Mouse (Mus musculus) kidney, postnatal 0 days (tissue): ENCODE data around the gene Lrfn2. TPM values are rescaled to one million over a fixed set of nuclear protein-coding genes. Genes with fewer than 3 reads are reported as not detected.

Experiments
- ATAC-seq: fragments of 200-750 bp; cut with Nextera tagmentation; replicated peaks from 2 replicates; pipeline ENCODE4 v1.8.0; 2017; ENCODE audit warnings: low read depth, moderate number of reproducible peaks, moderate TSS enrichment, moderate library complexity; ENCODE audit not compliant: low FRiP score
- DNase-seq: peaks from one replicate; pipeline ENCODE4 v3.0.0-alpha.2; 2016; ENCODE audit warnings: low spot score
- H3K27ac ChIP-seq: fragments of 300-500 bp; sonication (generic); 2 replicates; pipeline ENCODE4 v1.5.1; 2014; ENCODE audit warnings: mild to moderate bottlenecking
- H3K27me3 ChIP-seq: fragments of 300-500 bp; sonication (generic); 2 replicates; pipeline ENCODE4 v1.6.1; 2014; ENCODE audit warnings: low read length, mixed read lengths; ENCODE audit not compliant: insufficient read depth
- H3K36me3 ChIP-seq: fragments of 300-500 bp; sonication (generic); 2 replicates; pipeline ENCODE4 v1.6.1; 2014; ENCODE audit warnings: low read length, mixed read lengths; ENCODE audit not compliant: insufficient read depth
- H3K4me1 ChIP-seq: fragments of 300-500 bp; sonication (generic); replicated peaks from 2 replicates; pipeline ENCODE4 v1.6.1; 2014; ENCODE audit warnings: antibody characterized with exemption, low read length, mixed read lengths; ENCODE audit not compliant: insufficient read depth
- H3K4me2 ChIP-seq: fragments of 300-500 bp; sonication (generic); 2 replicates; pipeline ENCODE4 v1.6.1; 2014; ENCODE audit warnings: mild to moderate bottlenecking, low read length, moderate library complexity, mixed read lengths
- H3K4me3 ChIP-seq: fragments of 300-500 bp; sonication (generic); replicated peaks from 2 replicates; pipeline ENCODE4 v1.5.1; 2014; ENCODE audit warnings: low read depth, low read length
- H3K9ac ChIP-seq: fragments of 300-500 bp; sonication (generic); 2 replicates; pipeline ENCODE4 v1.6.1; 2014; ENCODE audit warnings: low read depth, low read length
- H3K9me3 ChIP-seq: fragments of 300-500 bp; sonication (generic); replicated peaks from 2 replicates; pipeline ENCODE4 v1.6.1; 2016; ENCODE audit warnings: low read length, inconsistent platforms, mixed read lengths
- CTCF ChIP-seq: IDR thresholded peaks from 2 replicates; pipeline ENCODE4 v1.5.1; 2016; ENCODE audit warnings: antibody characterized with exemption, low read depth, mild to moderate bottlenecking, moderate library complexity
- WGBS: fragments of 180-500 bp; shearing (Covaris S2); extraction: QIAGEN DNeasy Blood & Tissue Kit; methylation state at CpG from one replicate; pipeline ENCODE4 v1.1.7; 2014; 5-methylcytosine and 5-hydroxymethylcytosine counted together
- polyA plus RNA-seq: library from polyadenylated mRNA; unstranded; fragments of >200 nt; fragmentation: Nextera tagmentation; extraction: Ambion mirVana; gene quantifications from 2 replicates; pipeline ENCODE4 v1.2.1, GENCODE M21; 2015

Lrfn2 gene
- polyA plus RNA-seq, 1 experiment from 2014 or later, result 0.97 TPM

GRCm38 (mm10) chr17:49043806-49044640, 111.8 kb downstream of the Lrfn2 start:
- Histone ChIP-seq H3K27ac (no peak overlapping the region), H3K9ac (no peak overlapping the region), H3K4me3 (no peak overlapping the region), H3K4me2 (no peak overlapping the region), H3K4me1 (no peaks in the 10 kb centered on the region), H3K9me3 (no peaks in the 10 kb centered on the region), H3K27me3 (no peaks in the 10 kb centered on the region), H3K36me3 (no peaks in the 10 kb centered on the region)
- 12% methylated on average over 11 of the region's 11 CpGs for WGBS
- no peak for TF ChIP-seq CTCF
- peak; percentile 71 for DNase-seq
- ATAC-seq, result peak; percentile 87

DNA sequence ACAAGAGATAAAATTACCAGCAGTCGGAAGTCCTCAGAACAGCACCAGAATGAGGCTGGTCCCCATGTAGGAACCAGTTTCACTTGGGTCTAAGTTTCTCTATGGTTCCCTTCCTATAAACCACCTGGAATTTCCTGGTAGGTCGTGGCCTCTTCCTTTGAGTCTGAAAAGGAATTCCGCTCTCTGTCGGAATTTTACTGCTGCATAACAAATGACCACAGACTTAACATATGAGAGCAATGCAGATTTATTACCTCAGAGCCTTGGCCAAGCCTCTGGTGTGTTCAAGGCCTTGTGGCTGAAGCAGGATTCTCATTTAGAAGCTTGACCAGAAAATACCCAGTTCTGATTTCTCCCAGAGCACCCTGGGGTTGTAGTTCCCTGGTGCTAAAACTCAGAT, 115.7 kb downstream of the Lrfn2 start:
- H3K36me3 ChIP-seq, result no peaks in the 10 kb centered on the region
- peak; percentile 64 for ATAC-seq
- no peak overlapping the region for H3K9ac ChIP-seq
- H3K27me3 ChIP-seq, result no peaks in the 10 kb centered on the region
- TF ChIP-seq CTCF, result 0 out of 2 replicates have a peak, but pooled peaks have one; percentile 4
- no peak overlapping the region for H3K4me3 ChIP-seq
- no peak overlapping the region for H3K4me2 ChIP-seq
- H3K4me1 ChIP-seq, result no peaks in the 10 kb centered on the region
- DNase-seq, result peak; percentile 91
- H3K27ac ChIP-seq, result no peak overlapping the region; the same call in 1 of the 2 replicates
- 16% methylated on average over 4 of the region's 4 CpGs for WGBS
- no peaks in the 10 kb centered on the region for H3K9me3 ChIP-seq

GRCm38 (mm10) chr17:49051231-49051630, 119.1 kb downstream of the Lrfn2 start:
- no peak overlapping the region for H3K27ac ChIP-seq
- TF ChIP-seq CTCF, result no peak
- no peaks in the 10 kb centered on the region for H3K4me1 ChIP-seq
- no peaks in the 10 kb centered on the region for H3K9me3 ChIP-seq
- no peak overlapping the region for H3K9ac ChIP-seq
- WGBS, result 64% methylated on average over 11 of the region's 11 CpGs
- no peaks in the 10 kb centered on the region for H3K27me3 ChIP-seq
- DNase-seq (peak; percentile 34), ATAC-seq (0 out of 2 replicates have a peak, but pooled peaks have one; percentile 29)
- no peak overlapping the region for H3K4me2 ChIP-seq
- no peak overlapping the region for H3K4me3 ChIP-seq
- H3K36me3 ChIP-seq, result no peaks in the 10 kb centered on the region

DNA sequence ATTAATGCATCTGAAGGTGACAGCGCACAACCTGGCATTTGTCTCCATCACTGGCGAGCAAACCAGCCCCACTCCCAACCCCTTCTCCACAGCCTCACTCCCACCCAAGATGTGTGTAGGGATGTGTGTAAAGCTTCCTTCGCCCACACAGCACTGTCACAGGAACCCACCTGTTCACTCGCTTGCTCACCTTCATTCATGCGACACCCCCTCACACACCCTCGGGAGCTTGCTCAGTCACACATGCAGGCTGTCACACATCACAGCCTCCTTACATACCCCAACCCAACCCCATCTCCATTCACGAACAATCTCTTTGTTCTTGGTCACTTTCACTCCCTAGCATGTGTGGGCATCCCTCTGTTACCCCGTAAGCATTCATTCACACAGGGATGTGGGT, 129.0 kb downstream of the Lrfn2 start:
- H3K9ac ChIP-seq, result no peak overlapping the region
- DNase-seq (no peak), ATAC-seq (no peak)
- no peak for TF ChIP-seq CTCF
- no peak overlapping the region for H3K4me2 ChIP-seq
- H3K36me3 ChIP-seq, result no peaks in the 10 kb centered on the region
- H3K4me1 ChIP-seq, result peaks cover 6% of the 10 kb centered on the region; the same call in 1 of the 2 replicates
- H3K9me3 ChIP-seq, result no peaks in the 10 kb centered on the region
- H3K27ac ChIP-seq, result no peak overlapping the region
- H3K27me3 ChIP-seq, result no peaks in the 10 kb centered on the region
- no peak overlapping the region for H3K4me3 ChIP-seq
- 59% methylated on average over 8 of the region's 8 CpGs for WGBS

- no peaks in the 10 kb centered on the region for H3K36me3 ChIP-seq
- no peaks in the 10 kb centered on the region for H3K27me3 ChIP-seq
- no peak for DNase-seq
- no peak for ATAC-seq
- H3K27ac ChIP-seq, result no peak overlapping the region
- TF ChIP-seq CTCF, result no peak
- no peak overlapping the region for H3K9ac ChIP-seq
- 61% methylated on average over 3 of the region's 3 CpGs for WGBS
- no peak overlapping the region for H3K4me2 ChIP-seq
- no peak overlapping the region for H3K4me3 ChIP-seq
- H3K9me3 ChIP-seq, result no peaks in the 10 kb centered on the region
- peaks cover 6% of the 10 kb centered on the region; the same call in 1 of the 2 replicates for H3K4me1 ChIP-seq
These were observed 131.6 kb downstream of the Lrfn2 start for GRCm38 (mm10) chr17:49063789-49064188.

DNA sequence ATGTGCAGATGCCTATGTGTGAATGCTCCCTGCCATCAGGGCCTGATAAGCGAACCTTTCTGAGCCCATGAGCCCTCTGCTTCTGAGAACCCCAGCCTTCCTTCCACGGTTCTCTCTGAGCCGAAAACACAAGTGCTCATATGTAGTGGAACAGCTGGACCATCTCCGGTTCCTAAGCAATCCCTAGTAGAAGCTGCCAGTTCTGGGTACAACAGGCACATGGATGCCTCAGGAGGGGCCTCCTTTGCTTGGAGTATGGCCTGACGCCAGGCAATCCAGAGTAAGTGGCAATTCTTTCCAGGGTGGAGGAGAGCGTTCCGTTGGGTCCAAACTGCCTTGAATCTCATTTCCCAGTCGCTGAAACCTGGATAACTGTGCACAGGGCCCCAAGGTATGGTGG, 132.3 kb downstream of the Lrfn2 start:
- no peaks in the 10 kb centered on the region for H3K36me3 ChIP-seq
- H3K27ac ChIP-seq, result no peak overlapping the region
- ATAC-seq (no peak), DNase-seq (no peak)
- H3K27me3 ChIP-seq, result no peaks in the 10 kb centered on the region
- H3K4me3 ChIP-seq, result no peak overlapping the region
- 83% methylated on average over 8 of the region's 8 CpGs for WGBS
- H3K4me2 ChIP-seq, result no peak overlapping the region
- H3K9ac ChIP-seq, result no peak overlapping the region
- no peak for TF ChIP-seq CTCF
- H3K4me1 ChIP-seq, result peaks cover 6% of the 10 kb centered on the region; the same call in 1 of the 2 replicates
- no peaks in the 10 kb centered on the region for H3K9me3 ChIP-seq
